Mouse (Mus musculus) cortical plate, adult 2 months (tissue): ENCODE measurements at regions not wholly inside any gene's neighbourhood (a gene's known extent, or its start where the extent isn't known, plus 50 kb on each side); places are given as distances from the start of the nearest gene placed in this dataset.

Experiments
- CTCF ChIP-seq: fragments of 200-500 bp; IDR thresholded peaks from 2 replicates; pipeline ENCODE4 v1.5.1; 2011; ENCODE audit warnings: mild to moderate bottlenecking, control low read depth, low read length; ENCODE audit not compliant: insufficient read depth; ENCODE audit errors: extremely low read depth
- POLR2A ChIP-seq: fragments of 200-500 bp; IDR thresholded peaks from 2 replicates; pipeline ENCODE4 v1.6.1; 2011; ENCODE audit warnings: mild to moderate bottlenecking, low read length, control low read depth; ENCODE audit not compliant: insufficient read depth; ENCODE audit errors: extremely low read depth

- no peak for TF ChIP-seq POLR2A
- no peak for TF ChIP-seq CTCF
These were observed 273.9 kb upstream of the Ctso start for GRCm38 (mm10) chr3:81658490-81658889.
